Mouse (Mus musculus): ENCODE data around the gene Ube2j2.

- TF ChIP-seq CTCF (IDR thresholded peaks at IDR 0.05; ENCODE audit: insufficient read depth, low read depth, low read length) (no peak), POLR2A (IDR thresholded peaks at IDR 0.05; ENCODE audit: insufficient read depth, low read depth, low read length) (no peak)
These were observed 45.3 kb upstream of the Ube2j2 start for GRCm38 (mm10) chr4:155898318-155898717.
